Mouse (Mus musculus) spleen, adult 2 months (tissue): ENCODE data around the gene Mfn2.

Experiments used
- CTCF ChIP-seq: fragments of 200-500 bp; IDR thresholded peaks from 2 replicates; pipeline ENCODE4 v1.5.1; 2011; ENCODE audit warnings: mild to moderate bottlenecking, inconsistent platforms; ENCODE audit not compliant: insufficient read depth, insufficient read length, insufficient replicate concordance; ENCODE audit errors: extremely low read depth
- POLR2A ChIP-seq: fragments of 200-500 bp; IDR thresholded peaks from 2 replicates; pipeline ENCODE4 v1.6.1; 2011; ENCODE audit warnings: low read depth, low read length, inconsistent platforms

DNA sequence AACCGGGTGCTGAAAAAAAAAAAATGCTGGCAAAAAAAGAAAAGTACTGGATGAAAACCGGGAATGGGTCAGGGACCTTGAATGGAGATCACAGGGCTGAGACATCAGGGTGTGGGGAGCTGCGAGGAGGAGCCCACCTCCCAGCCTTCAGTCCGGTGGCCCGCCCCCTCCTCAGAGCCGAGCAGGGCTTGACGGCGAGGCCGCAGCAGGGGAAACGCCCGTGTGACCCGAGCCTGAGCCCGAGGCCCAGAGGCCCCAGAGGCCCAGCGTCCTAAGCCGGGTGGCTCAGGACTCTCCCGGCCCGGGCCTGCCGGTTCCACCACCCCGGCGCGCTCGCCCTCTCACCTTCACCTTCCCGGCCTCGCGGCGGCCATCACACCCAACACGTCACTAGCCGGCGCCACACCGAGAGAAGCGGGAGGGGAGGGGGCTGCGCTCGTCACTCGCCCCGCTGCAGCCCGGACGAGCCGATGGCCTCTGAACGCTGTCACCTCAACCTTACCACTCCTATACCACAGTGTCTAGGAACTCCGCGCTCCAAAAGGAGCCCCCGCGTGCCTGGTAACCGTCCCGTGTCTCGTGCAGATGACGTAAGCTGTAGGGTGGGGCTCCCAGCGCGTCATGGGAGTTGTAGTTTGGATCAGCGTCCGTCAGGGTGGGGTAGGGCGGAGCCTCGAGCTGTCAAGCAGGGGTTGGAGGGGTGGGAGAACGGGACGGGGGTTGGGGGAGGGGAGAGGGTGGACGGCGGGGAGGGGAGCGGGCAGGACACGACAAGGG is at the start of gene Mfn2:
- TF ChIP-seq CTCF (no peak), POLR2A (no peak)
